Mouse (Mus musculus) cortical plate, adult 2 months (tissue): ENCODE results near the gene Fbxo28.

Source experiments
- CTCF ChIP-seq: fragments of 200-500 bp; IDR thresholded peaks from 2 replicates; pipeline ENCODE4 v1.5.1; 2011; ENCODE audit warnings: mild to moderate bottlenecking, control low read depth, low read length; ENCODE audit not compliant: insufficient read depth; ENCODE audit errors: extremely low read depth
- POLR2A ChIP-seq: fragments of 200-500 bp; IDR thresholded peaks from 2 replicates; pipeline ENCODE4 v1.6.1; 2011; ENCODE audit warnings: mild to moderate bottlenecking, low read length, control low read depth; ENCODE audit not compliant: insufficient read depth; ENCODE audit errors: extremely low read depth

DNA sequence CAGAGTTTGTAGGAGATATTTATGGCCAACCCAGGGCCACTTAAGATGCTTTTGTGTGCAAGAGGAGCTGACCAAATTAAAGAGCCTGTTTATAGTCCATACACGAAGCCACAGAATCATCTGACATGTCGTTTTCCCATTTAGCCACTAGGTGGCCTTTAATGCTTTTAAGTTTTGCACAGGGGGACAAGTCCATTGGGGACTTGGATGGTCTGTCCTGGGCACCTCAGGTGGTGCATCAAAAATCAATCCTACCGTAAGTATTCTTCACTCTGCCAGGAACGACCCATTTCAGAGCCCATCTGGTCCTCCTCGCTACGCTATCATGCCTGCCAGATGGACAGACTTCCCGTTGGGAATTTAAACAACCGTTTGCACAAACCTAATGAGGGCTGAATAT lies 34.8 kb upstream of the Fbxo28 start:
- peak; percentile 47 for TF ChIP-seq CTCF
- no peak for TF ChIP-seq POLR2A
